Mouse (Mus musculus) CH12.LX (cell line): ENCODE results near the gene Nkx1-1. TPM values are rescaled to one million over a fixed set of nuclear protein-coding genes. Genes with fewer than 3 reads are reported as not detected.

Experiments used
- DNase-seq: peaks from one replicate; pipeline ENCODE4 v3.0.0-alpha.2; 2013; ENCODE audit errors: extremely low read depth
- H3K27ac ChIP-seq: 2 replicates; pipeline ENCODE4 v1.5.1; 2012; ENCODE audit warnings: low read depth, mild to moderate bottlenecking, control low read depth, moderate library complexity; ENCODE audit not compliant: insufficient read depth
- H3K27me3 ChIP-seq: replicated peaks from 2 replicates; pipeline ENCODE3; 2012; ENCODE audit warnings: inconsistent platforms
- H3K36me3 ChIP-seq, 2 experiments: replicated peaks in 1 of 2; 2 replicates each; pipeline versions ENCODE3 to v1.6.1; 2012; ENCODE audit warnings: inconsistent platforms in 1 of 2, low read length in 1 of 2, mild to moderate bottlenecking in 1 of 2, mixed read lengths in 1 of 2, moderate library complexity in 1 of 2; ENCODE audit not compliant: control insufficient read depth in 1 of 2, insufficient read depth in 1 of 2
- H3K4me1 ChIP-seq, 2 experiments: 2 replicates each; pipeline ENCODE4 v1.6.1; 2012; ENCODE audit warnings: inconsistent platforms in 1 of 2, moderate library complexity in 1 of 2; ENCODE audit not compliant: insufficient read depth in 2 of 2, control insufficient read depth in 1 of 2
- H3K4me2 ChIP-seq: 2 replicates; pipeline ENCODE4 v1.6.1; 2012; ENCODE audit warnings: low read depth, mild to moderate bottlenecking, control low read depth; ENCODE audit not compliant: poor library complexity, insufficient read depth, severe bottlenecking
- H3K4me3 ChIP-seq, 3 experiments: fragments of 150-350 bp in 1 of 3; sonication (generic) in 1 of 3; replicated peaks in 1 of 3; 2 replicates each; pipeline versions ENCODE3 to v1.5.1; 2011 to 2012; ENCODE audit warnings: low read depth in 2 of 3, low read length in 2 of 3, mild to moderate bottlenecking in 2 of 3, moderate library complexity in 2 of 3, control low read depth in 1 of 3, improper control_type of control experiment in 1 of 3, inconsistent platforms in 1 of 3, mixed read lengths in 1 of 3; ENCODE audit not compliant: poor library complexity in 1 of 3
- H3K79me2 ChIP-seq: replicated peaks from 2 replicates; pipeline ENCODE4 v1.6.1; 2012; ENCODE audit warnings: mild to moderate bottlenecking, moderate library complexity; ENCODE audit not compliant: control insufficient read depth, poor library complexity, insufficient read depth, severe bottlenecking; ENCODE audit errors: extremely low read depth
- H3K9ac ChIP-seq: 2 replicates; pipeline ENCODE4 v1.6.1; 2012; ENCODE audit warnings: low read depth, mild to moderate bottlenecking, control low read depth, moderate library complexity; ENCODE audit not compliant: insufficient read depth
- H3K9me3 ChIP-seq: replicated peaks from 2 replicates; pipeline ENCODE3; 2012; ENCODE audit warnings: low read length, inconsistent platforms, mixed read lengths
- BHLHE40 ChIP-seq: IDR thresholded peaks from 2 replicates; pipeline ENCODE4 v1.6.1; 2011; ENCODE audit warnings: mild to moderate bottlenecking, low read depth, low read length, improper control_type of control experiment
- CTCF ChIP-seq, 2 experiments: IDR thresholded peaks in 1 of 2; conservative IDR thresholded peaks in 1 of 2; 2 replicates each; pipeline ENCODE4 v1.5.1; 2011 to 2012; ENCODE audit warnings: low read depth in 2 of 2, low read length in 2 of 2, improper control_type of control experiment in 1 of 2, inconsistent platforms in 1 of 2, mild to moderate bottlenecking in 1 of 2, moderate library complexity in 1 of 2
- E2F4 ChIP-seq: IDR thresholded peaks from 2 replicates; pipeline ENCODE4 v1.6.1; 2011; ENCODE audit warnings: low read depth, low read length, improper control_type of control experiment; ENCODE audit not compliant: insufficient replicate concordance
- ELF1 ChIP-seq: IDR thresholded peaks from 2 replicates; pipeline ENCODE4 v1.6.1; 2014; ENCODE audit warnings: low read depth, mild to moderate bottlenecking, inconsistent platforms, low read length, improper control_type of control experiment
- GABPA ChIP-seq: IDR thresholded peaks from 2 replicates; pipeline ENCODE4 v1.6.1; 2012; ENCODE audit warnings: low read depth, low read length, improper control_type of control experiment, inconsistent platforms; ENCODE audit not compliant: insufficient replicate concordance
- HCFC1 ChIP-seq: IDR thresholded peaks from 2 replicates; pipeline ENCODE4 v1.6.1; 2012; ENCODE audit warnings: low read depth, mild to moderate bottlenecking, inconsistent platforms, low read length, improper control_type of control experiment
- JUND ChIP-seq: conservative IDR thresholded peaks from 2 replicates; pipeline ENCODE4 v1.6.1; 2011; ENCODE audit warnings: low read depth, low read length, improper control_type of control experiment
- KAT2A ChIP-seq: IDR thresholded peaks from 2 replicates; pipeline ENCODE4 v1.6.1; 2012; ENCODE audit warnings: low read length, improper control_type of control experiment, inconsistent platforms; ENCODE audit not compliant: insufficient replicate concordance
- MAFK ChIP-seq: IDR thresholded peaks from 2 replicates; pipeline ENCODE4 v1.6.1; 2011; ENCODE audit warnings: low read length, improper control_type of control experiment; ENCODE audit not compliant: insufficient replicate concordance
- MAZ ChIP-seq: IDR thresholded peaks from 2 replicates; pipeline ENCODE4 v1.6.1; 2012; ENCODE audit warnings: low read depth, mild to moderate bottlenecking, inconsistent platforms, low read length, improper control_type of control experiment, moderate library complexity
- MEF2A ChIP-seq: IDR thresholded peaks from 2 replicates; pipeline ENCODE4 v1.6.1; 2014; ENCODE audit warnings: low read depth, mild to moderate bottlenecking, inconsistent platforms, low read length, improper control_type of control experiment, borderline replicate concordance
- MXI1 ChIP-seq: IDR thresholded peaks from 2 replicates; pipeline ENCODE4 v1.6.1; 2011; ENCODE audit warnings: mild to moderate bottlenecking, low read depth, low read length, improper control_type of control experiment
- MYC ChIP-seq: IDR thresholded peaks from 2 replicates; pipeline ENCODE4 v1.6.1; 2011; ENCODE audit warnings: low read depth, mild to moderate bottlenecking, improper control_type of control experiment, low read length
- NRF1 ChIP-seq: IDR thresholded peaks from 2 replicates; pipeline ENCODE4 v1.6.1; 2014; ENCODE audit warnings: low read depth, mild to moderate bottlenecking, inconsistent platforms, low read length, improper control_type of control experiment, moderate library complexity
- PAX5 ChIP-seq: IDR thresholded peaks from 2 replicates; pipeline ENCODE4 v1.6.1; 2012; ENCODE audit warnings: low read length, inconsistent platforms, mixed read lengths
- POLR2A ChIP-seq: IDR thresholded peaks from 2 replicates; pipeline ENCODE4 v1.6.1; 2011; ENCODE audit warnings: low read depth, mild to moderate bottlenecking, improper control_type of control experiment, low read length
- POLR2AphosphoS2 ChIP-seq: IDR thresholded peaks from 2 replicates; pipeline ENCODE4 v1.6.1; 2011; ENCODE audit warnings: low read depth, low read length, improper control_type of control experiment
- RAD21 ChIP-seq: IDR thresholded peaks from 2 replicates; pipeline ENCODE4 v1.6.1; 2011; ENCODE audit warnings: low read depth, mild to moderate bottlenecking, low read length, improper control_type of control experiment, moderate library complexity
- RCOR1 ChIP-seq: conservative IDR thresholded peaks from 2 replicates; pipeline ENCODE4 v1.6.1; 2012; ENCODE audit warnings: low read depth, mild to moderate bottlenecking, inconsistent platforms, low read length, improper control_type of control experiment
- SIN3A ChIP-seq: IDR thresholded peaks from 2 replicates; pipeline ENCODE4 v1.6.1; 2012; ENCODE audit warnings: low read length, improper control_type of control experiment, inconsistent platforms
- SMC3 ChIP-seq: IDR thresholded peaks from 2 replicates; pipeline ENCODE4 v1.6.1; 2011; ENCODE audit warnings: low read depth, low read length, improper control_type of control experiment
- TCF12 ChIP-seq: IDR thresholded peaks from 2 replicates; pipeline ENCODE4 v1.6.1; 2014; ENCODE audit warnings: low read depth, mild to moderate bottlenecking, inconsistent platforms, low read length, improper control_type of control experiment
- UBTF ChIP-seq: IDR thresholded peaks from 2 replicates; pipeline ENCODE4 v1.6.1; 2012; ENCODE audit warnings: low read depth, mild to moderate bottlenecking, inconsistent platforms, low read length, improper control_type of control experiment, moderate library complexity
- USF1 ChIP-seq: IDR thresholded peaks from 2 replicates; pipeline ENCODE4 v1.6.1; 2014; ENCODE audit warnings: low read depth, mild to moderate bottlenecking, inconsistent platforms, low read length, improper control_type of control experiment
- ZC3H11A ChIP-seq: IDR thresholded peaks from 2 replicates; pipeline ENCODE4 v1.6.1; 2012; ENCODE audit warnings: low read depth, mild to moderate bottlenecking, inconsistent platforms, low read length, improper control_type of control experiment
- ZNF384 ChIP-seq: IDR thresholded peaks from 2 replicates; pipeline ENCODE4 v1.6.1; 2012; ENCODE audit warnings: low read depth, low read length, improper control_type of control experiment, inconsistent platforms
- dilution Hi-C: fragments of 300-500 bp; cut with MboI; formaldehyde crosslinking; loops from 2 replicates; pipeline ENCODE4 v1.14.3; 2020; ENCODE audit warnings: low sequenced_read_pairs; ENCODE audit not compliant: extremely low pct_unique_long_range_greater_than_20kb, extremely low pct_ligation_motif_present
- in situ Hi-C: fragments of 300-500 bp; cut with MboI; formaldehyde crosslinking; loops from 3 replicates; pipeline ENCODE4 v1.14.3; 2019; ENCODE audit warnings: low sequenced_read_pairs, low pct_ligation_motif_present, low pct_unique_long_range_greater_than_20kb, mixed read lengths
- polyA plus RNA-seq: library from polyadenylated mRNA; unstranded; fragments of >175 nt; gene quantifications from 2 replicates; pipeline ENCODE4 v1.2.1, GENCODE M21; 2012; ENCODE audit warnings: low read depth; ENCODE audit not compliant: insufficient read length
- total RNA-seq, 2 experiments: library from RNA; depleted of rRNA; stranded (reverse); fragments of 300-350 nt in 1 of 2; fragments of >200 nt in 1 of 2; gene quantifications; 2 replicates each; pipeline ENCODE4 v1.2.3; 2012 to 2014

Nkx1-1 gene
- total and polyA plus RNA-seq, 3 experiments = not detected

DNA sequence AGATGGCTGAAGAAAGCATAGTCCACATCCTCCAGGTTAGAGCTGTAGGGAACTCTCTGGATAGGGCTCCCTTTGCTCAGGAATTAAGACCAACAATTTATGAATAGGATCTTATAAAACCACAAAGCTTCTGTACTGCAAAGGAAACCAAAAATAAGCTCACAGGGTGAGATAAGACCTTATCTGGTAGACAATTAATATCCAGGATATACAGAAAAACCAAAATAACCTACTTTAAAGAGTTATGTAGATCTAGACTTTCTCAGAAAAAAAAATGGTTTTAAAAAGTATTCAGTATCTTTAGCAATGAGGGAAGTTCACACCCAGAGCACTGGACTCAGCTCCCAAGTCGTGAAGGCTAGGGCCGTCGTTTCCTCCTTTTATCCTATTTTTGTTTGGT lies 13.5 kb downstream of the Nkx1-1 start:
- no peak overlapping the region for H3K9ac ChIP-seq
- no peak overlapping the region for H3K27ac ChIP-seq
- no peaks in the 10 kb centered on the region for H3K79me2 ChIP-seq
- H3K27me3 ChIP-seq = no peaks in the 10 kb centered on the region
- dilution Hi-C loops = no loop called here
- DNase-seq = no peak
- in situ Hi-C loops = no loop called here
- TF ChIP-seq UBTF (no peak), CTCF (conservative IDR thresholded peaks at IDR 0.05 in 1 of 2, IDR thresholded peaks at IDR 0.05 in 1 of 2; ENCODE audit: low read depth in 2 of 2, low read length in 2 of 2) (no peak), RAD21 (no peak), POLR2A (no peak), POLR2AphosphoS2 (no peak), PAX5 (no peak), MEF2A (no peak), GABPA (no peak), RCOR1 (no peak), ELF1 (no peak), NRF1 (no peak), USF1 (no peak), MAZ (no peak), JUND (no peak), ZNF384 (no peak), BHLHE40 (no peak), ZC3H11A (no peak), TCF12 (no peak), MYC (no peak)
- no peak overlapping the region for H3K4me3 ChIP-seq
- H3K4me1 ChIP-seq = no peaks in the 10 kb centered on the region
- no peaks in the 10 kb centered on the region for H3K9me3 ChIP-seq
- H3K4me2 ChIP-seq = no peak overlapping the region
- peaks cover 3 to 16% of the 10 kb centered on the region in 2 experiments for H3K36me3 ChIP-seq

DNA sequence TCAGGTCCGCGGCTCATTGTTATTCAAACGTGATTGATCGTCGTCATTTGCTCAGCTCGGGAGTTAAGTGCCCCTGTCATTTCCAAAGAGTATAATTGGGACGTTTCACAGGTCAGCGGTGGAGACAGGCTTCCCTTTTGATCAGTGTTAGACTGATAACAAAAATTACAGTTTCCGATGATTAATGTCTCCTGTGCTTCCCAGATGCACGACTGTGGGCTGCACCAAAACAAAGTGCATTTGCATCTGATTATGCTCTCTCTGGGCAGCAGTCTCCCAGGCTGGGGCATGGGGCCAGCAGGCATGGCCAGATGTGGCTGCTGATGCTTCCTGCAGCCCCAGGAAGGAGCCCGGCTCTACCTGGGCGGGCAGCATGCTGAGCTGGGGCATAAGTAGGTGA lies 33.0 kb downstream of the Nkx1-1 start:
- Histone ChIP-seq H3K79me2 (no peaks in the 10 kb centered on the region), H3K36me3 (peaks cover 4 to 72% of the 10 kb centered on the region in 2 experiments), H3K9me3 (no peaks in the 10 kb centered on the region), H3K4me3 (no peak overlapping the region), H3K4me2 (no peak overlapping the region)
- DNase-seq = no peak
- dilution Hi-C loops = no loop called here
- TF ChIP-seq E2F4 = no peak
- TF ChIP-seq POLR2A = no peak
- TF ChIP-seq RAD21 = no peak
- TF ChIP-seq MXI1 = no peak
- TF ChIP-seq ZC3H11A = no peak
- TF ChIP-seq MAFK = no peak
- no peak for TF ChIP-seq RCOR1
- no peak for TF ChIP-seq KAT2A
- no peak for TF ChIP-seq ZNF384
- no peak for TF ChIP-seq SIN3A
- no peak for TF ChIP-seq TCF12
- no peak for TF ChIP-seq GABPA
- TF ChIP-seq HCFC1 = no peak
- TF ChIP-seq SMC3 = no peak
- no peak for TF ChIP-seq ELF1
- TF ChIP-seq PAX5 = no peak
- no peak for TF ChIP-seq MAZ
- TF ChIP-seq, all 38 proteins: peak for 0
- in situ Hi-C loops = no loop called here
- H3K27ac ChIP-seq = no peak overlapping the region
- H3K27me3 ChIP-seq = no peaks in the 10 kb centered on the region
- no peak overlapping the region for H3K9ac ChIP-seq
- H3K4me1 ChIP-seq = peaks cover 0 to 3% of the 10 kb centered on the region in 2 experiments; a peak in 1 of 4 replicates
